Mouse (Mus musculus) WW6 (cell line): ENCODE measurements around the gene Tmem184c.

Source experiments
- DNase-seq: peaks from one replicate; pipeline ENCODE4 v3.0.0-alpha.2; 2013; ENCODE audit warnings: low read depth, low spot score

Tmem184c gene

GRCm38 (mm10) chr8:77610374-77610969 is at the start of gene Tmem184c:
TSS of gene Tmem184c (minus strand) at chr8:77610698.
- peak; percentile 98 for DNase-seq

GRCm38 (mm10) chr8:77659534-77660080 is 49.1 kb upstream of the Tmem184c start:
- DNase-seq: no peak

- no peak for DNase-seq
Measured at GRCm38 (mm10) chr8:77658356-77658755, 47.9 kb upstream of the Tmem184c start.

- no peak for DNase-seq
Measured at GRCm38 (mm10) chr8:77650646-77651190, 40.2 kb upstream of the Tmem184c start.

GRCm38 (mm10) chr8:77640093-77640839 is 29.8 kb upstream of the Tmem184c start:
- DNase-seq: no peak

- DNase-seq: no peak
Measured at GRCm38 (mm10) chr8:77637593-77637992, 27.1 kb upstream of the Tmem184c start.

- DNase-seq: no peak
Measured at GRCm38 (mm10) chr8:77634035-77634434, 23.5 kb upstream of the Tmem184c start.

- no peak for DNase-seq
Measured at GRCm38 (mm10) chr8:77633211-77633610, 22.7 kb upstream of the Tmem184c start.

GRCm38 (mm10) chr8:77630691-77631090 is 20.2 kb upstream of the Tmem184c start:
- no peak for DNase-seq

- DNase-seq: peak; percentile 61
Measured at GRCm38 (mm10) chr8:77629858-77630537, 19.5 kb upstream of the Tmem184c start.

- no peak for DNase-seq
Measured at GRCm38 (mm10) chr8:77623677-77624209, 13.2 kb upstream of the Tmem184c start.

GRCm38 (mm10) chr8:77617916-77618315 is 7.4 kb upstream of the Tmem184c start:
- peak; percentile 28 for DNase-seq

- DNase-seq: no peak
Measured at GRCm38 (mm10) chr8:77609621-77610020, 877 bp downstream of the Tmem184c start.

- no peak for DNase-seq
Measured at GRCm38 (mm10) chr8:77584174-77584573, 26.3 kb downstream of the Tmem184c start.

GRCm38 (mm10) chr8:77577674-77578073 is 32.8 kb downstream of the Tmem184c start:
- no peak for DNase-seq

- DNase-seq: no peak
Measured at GRCm38 (mm10) chr8:77574229-77574628, 36.3 kb downstream of the Tmem184c start.

GRCm38 (mm10) chr8:77561441-77561840 is 49.1 kb downstream of the Tmem184c start:
- no peak for DNase-seq

- no peak for DNase-seq
Measured at GRCm38 (mm10) chr8:77552491-77552890, 58.0 kb downstream of the Tmem184c start.

- no peak for DNase-seq
Measured at GRCm38 (mm10) chr8:77549881-77550580, 60.5 kb downstream of the Tmem184c start.

GRCm38 (mm10) chr8:77549121-77549706 is 61.3 kb downstream of the Tmem184c start, which contains the start of gene Prmt9:
TSS of gene Prmt9 (plus strand) at chr8:77549397.
- DNase-seq: peak; percentile 71
